Mouse (Mus musculus) adrenal gland, postnatal 25 days (tissue): ENCODE measurements around the gene Tiparp. TPM values are rescaled to one million over a fixed set of nuclear protein-coding genes. Genes with fewer than 3 reads are reported as not detected.

Source experiments
- DNase-seq: peaks from one replicate; pipeline ENCODE4 v3.0.0; 2021; ENCODE audit warnings: mixed read lengths
- total RNA-seq: library from RNA; stranded (reverse); gene quantifications from 2 replicates; pipeline ENCODE4 v1.2.3, GENCODE M21; 2021

Tiparp gene
- total RNA-seq, 1 experiment from 2014 or later, result 10.0 TPM

DNA sequence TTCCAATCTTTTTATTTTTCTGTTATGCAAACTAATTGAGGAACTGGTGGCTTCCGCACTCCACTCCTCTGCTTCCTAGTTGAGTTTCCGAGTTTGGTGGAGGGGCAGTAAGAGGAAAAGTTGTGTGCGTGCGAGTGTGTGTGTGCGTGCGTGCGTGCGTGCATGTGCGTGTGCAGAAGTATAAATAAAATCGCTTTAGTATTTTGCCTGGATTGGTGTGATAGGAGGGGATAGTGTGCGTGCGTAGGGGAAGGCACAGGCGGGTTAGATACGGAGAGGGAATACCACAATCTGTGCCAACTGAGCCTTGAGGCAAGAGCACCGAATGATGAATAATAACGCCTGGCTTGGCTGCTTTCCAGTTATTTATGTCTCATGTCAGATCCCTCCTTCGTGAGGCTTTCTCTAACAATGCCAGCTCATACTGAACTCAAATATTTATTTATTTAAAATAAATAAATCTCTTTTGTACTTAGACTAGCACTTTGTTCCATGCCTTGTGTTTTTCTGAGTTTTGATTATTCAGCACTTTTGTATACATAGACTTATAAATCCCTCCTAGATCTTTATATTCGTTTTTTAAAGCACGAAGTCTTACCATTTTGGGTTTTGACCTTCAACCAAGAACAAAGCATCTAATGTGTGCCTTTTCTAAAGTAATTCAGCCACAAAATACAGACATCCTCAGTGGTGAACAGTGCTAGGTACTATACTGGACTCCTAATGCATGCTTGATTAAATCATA lies 1.4 kb downstream of the Tiparp start:
- DNase-seq, result peak; percentile 38

DNA sequence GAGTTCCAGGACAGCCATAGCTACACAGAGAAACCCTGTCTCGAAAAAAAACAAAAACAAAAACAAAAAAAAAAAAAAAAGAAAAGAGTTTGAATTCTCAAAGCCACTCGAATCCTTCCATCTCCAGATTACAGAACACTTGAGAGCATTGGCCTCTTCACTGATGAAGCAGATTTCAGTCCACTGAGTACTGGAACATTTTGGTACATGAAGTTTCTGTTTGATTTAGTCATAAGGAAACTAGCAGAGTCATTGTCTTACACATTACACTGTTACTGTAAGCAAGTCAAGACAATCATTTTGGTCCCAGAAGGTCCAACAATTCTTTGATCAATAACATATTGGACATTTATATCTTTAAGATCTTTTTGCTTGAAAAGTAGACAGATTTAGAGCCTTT lies 4.8 kb downstream of the Tiparp start:
- DNase-seq, result no peak

DNA sequence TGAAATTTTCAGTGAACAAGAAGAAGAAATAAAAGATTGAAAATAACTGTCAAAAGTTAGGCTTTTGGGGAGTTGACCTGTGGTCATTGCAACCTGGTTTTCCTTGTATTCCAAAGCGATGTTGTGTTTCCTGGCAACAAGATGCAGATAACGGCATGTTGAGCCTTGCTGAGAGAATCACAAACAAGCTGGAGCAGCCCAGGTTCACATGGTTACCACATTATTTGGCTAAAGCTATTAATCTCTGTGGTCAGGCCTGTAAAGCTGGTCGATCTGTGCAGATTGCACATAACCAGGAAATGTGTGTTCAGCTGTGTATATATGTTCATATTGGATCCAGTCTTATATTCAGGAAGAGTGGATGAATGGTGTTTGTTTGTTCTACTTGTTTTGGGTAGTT lies 5.4 kb downstream of the Tiparp start:
- DNase-seq, result no peak

DNA sequence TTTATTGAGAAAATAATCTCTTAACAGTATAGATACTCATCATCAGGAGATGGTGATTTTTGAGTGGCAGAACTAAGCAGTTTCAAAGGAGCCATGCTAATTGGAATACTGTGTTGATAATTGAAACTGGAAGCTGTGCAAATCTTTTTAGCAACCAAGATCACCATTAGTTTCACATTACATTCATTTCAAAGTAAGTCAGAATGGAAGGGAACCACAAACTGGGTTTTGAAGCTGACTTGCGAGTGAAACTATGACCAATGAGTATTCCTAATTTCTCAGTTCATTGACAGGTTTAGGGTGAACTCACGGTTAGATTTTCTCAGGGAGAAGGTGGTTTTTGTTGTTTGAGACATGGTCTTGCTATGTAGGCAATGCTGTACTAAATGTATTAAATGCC lies 6.3 kb downstream of the Tiparp start:
- no peak for DNase-seq

DNA sequence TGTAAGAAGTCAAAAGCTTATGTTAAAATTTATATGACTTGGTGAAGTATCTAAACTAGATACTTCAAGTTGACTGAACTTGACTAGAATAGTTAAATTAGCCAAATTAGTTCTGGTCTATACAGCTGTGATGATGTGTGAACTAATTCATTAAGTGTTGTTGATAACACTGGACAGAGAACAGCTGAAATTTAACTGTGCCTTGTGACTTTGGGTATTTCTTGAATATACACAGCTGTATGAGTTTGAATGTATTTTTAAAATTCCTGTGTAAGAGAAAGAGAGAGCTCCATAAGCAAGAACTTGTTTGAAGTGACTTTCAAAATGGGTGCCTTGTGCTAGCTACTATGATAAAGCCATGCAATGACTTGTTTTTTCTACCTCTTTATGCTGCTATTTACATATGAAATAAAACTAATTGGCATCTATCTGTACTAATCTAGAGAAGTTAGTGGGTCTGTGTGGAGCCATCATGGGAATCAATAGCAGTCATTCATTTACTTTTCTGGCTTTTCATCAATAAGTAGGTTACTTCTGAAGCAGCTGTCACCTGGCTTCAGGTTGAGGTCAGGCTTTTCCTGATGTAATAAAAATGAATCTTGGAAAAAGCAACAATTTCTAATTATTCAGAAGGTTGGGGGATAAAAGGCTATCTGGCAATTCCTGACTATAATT lies 7.0 kb downstream of the Tiparp start:
- DNase-seq, result no peak

DNA sequence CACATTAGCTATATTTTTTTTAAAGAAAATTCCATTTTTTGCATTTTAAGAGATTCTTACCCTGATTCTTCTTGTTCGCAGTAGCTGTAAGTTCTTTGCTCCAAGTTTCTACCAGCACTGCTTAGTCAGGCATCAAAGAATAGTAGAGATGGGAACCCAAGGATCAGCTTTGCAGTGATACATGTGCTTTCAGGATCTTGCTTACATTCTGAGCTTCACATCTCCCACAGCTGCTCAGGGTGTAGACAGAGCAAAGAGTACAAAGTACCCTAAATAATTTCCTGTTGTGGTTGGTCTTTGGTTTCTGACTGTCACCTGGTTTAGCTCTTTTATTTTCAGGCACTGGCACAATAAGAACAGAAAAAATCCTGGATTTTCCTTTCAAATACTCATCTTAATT lies 9.1 kb downstream of the Tiparp start:
- DNase-seq, result no peak

DNA sequence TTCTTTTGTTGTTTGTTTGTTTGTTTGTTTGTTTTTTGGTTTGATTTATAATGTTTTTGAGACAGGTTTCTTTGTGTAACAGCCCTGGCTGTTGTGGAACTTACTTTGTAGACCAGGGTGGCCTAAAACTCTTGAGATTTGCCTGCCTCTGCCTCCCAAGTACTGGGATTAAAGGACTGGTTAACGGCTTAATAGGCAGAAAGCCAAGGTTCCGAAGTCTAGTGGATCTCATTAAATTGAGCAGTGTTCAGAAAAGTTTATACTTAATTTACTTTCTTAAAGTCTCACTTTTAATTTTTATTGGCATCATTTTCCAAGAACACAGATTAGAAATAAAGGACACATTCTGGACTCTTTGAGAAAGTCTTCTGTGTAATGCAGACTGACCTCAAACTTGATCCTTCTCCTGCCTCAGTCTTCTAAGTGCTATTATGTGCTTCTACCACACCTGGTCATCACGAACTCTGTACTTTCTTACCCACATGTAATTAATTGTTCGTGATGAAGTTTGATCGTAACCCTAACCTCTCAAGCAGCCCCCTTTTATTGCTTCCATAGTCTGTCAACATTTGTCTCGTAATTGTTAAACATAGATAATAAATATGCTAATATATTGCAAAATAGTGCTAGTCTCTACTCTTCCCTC lies 12.8 kb downstream of the Tiparp start:
- DNase-seq, result no peak

DNA sequence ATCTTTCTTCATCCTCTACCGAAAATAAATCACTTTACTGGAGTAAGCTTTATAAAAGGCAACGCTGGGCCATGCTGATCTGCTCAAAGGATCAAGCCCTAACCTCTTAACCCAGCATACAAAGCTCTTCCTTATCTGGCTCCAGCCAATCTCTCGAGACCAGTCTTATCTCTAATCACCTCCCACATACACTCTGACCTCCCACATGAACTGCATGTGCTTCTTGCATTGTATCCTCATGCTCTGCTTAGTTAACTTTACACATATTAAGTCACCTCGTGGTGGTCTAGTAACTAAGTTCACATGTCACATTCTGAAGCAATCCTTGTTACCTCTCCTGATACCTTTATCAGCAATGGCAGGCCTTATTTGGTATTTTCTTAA lies 13.3 kb downstream of the Tiparp start:
- DNase-seq, result no peak

DNA sequence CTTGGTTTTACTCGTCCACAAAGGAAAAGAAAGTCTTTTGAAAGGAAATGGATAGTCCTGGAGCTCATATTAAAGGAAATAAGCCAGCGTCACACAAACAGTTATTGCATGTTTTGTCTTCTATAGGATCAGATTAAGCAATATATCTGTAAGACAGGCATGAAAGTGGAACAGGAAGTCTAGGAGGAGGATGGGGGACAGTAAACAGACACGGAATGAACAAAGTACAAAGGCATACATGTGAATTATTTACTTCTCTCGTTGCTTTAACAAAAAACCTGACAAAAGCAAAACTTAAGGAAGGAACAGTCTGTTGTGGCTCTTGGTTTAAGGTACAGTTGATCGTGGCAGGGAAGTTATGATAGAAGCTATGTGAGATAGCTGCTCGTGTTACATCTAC lies 21.6 kb downstream of the Tiparp start:
- no peak for DNase-seq

DNA sequence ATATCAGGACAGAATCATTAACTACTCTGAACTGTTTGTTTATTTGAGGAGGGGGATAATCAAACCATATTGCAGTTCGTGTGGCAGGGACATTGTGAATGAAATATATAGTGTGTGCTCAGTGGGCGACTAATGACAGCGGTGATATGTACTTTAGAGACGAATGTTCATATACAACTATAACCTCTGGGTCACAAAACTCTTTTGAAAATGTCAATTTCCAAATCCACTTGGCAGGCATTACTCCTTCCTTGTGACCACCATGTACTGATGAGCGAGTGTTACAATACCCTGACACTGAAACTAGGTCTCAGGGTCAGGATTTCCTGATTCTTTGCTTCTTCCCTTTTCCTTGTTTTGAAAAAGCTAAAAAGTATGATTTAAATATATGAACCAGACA lies 22.9 kb downstream of the Tiparp start:
- no peak for DNase-seq

DNA sequence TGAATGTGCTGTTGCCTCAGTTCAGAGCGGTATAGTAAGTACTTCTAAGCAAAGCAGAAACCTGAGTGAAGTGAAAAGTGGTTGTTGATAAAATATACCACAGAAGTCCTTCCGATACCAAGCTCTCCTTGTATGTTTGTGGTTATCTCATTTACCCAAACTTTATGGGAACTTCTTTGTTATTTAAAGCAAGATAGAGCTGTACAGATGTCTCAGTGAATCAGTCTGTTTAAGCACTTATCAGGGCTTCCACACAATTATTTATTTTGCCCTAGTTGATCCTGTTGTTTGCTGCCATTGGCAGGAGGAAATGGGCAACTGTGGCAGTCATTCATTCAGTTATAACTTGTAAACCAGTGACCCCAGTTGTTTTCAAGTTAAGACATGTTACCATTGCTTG lies 26.4 kb downstream of the Tiparp start:
- no peak for DNase-seq

DNA sequence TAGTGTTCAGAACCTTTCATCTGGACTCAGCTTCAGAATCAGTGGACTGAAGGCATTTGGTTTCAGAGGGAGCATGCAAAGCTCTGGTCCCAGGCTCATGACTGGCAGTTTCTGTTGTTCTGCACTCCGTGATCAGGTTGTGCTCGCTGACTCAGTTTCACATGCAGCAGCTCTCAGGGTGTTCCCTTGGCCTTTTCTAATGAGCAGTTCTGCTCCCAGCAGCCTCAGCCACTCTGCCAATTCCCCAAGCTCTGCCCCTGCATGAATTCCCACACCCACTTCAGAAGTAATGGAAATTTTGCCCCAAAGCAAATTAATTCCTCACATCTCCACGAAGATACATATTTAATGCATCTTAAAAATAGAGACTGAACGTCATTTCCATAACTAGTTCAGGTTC lies 30.5 kb downstream of the Tiparp start:
- DNase-seq, result no peak

DNA sequence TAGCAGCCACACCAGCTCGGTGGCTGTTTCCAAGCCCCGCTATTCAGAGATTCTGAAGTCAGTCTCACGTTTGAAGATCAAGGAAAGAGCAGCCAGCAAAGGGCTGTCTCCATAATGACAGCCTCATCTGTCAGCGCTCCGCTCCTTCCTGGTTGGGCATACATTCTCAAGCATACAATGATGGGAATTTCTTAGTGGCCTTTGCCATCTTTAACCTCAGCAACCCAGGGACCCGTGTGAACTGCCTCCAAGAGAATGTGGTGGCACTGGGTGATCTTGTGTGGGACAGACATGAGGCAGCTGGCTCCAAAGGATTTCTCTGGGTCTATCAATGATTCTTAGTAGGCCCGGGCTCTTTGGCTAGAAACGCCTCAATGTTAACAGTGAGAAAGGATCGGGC lies 34.0 kb downstream of the Tiparp start:
- no peak for DNase-seq

DNA sequence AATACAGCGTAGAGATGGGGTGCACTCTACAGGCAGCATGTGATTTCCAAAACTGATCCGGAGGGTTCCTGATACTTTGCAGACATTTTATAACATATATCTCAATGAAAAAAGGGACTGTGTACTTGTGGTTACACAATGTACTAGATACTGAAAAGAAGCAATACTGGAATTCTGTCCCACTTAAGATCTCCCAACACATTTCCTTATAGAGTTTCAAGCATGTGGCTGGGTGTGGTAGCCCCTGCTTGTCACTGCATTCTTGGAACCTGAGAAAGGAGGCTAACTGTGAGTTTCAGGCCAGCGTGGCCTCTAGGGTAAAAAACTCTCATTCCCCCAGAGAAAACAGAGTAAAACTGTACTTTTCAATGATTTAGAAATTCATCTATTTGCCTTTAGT lies 34.5 kb downstream of the Tiparp start:
- no peak for DNase-seq

DNA sequence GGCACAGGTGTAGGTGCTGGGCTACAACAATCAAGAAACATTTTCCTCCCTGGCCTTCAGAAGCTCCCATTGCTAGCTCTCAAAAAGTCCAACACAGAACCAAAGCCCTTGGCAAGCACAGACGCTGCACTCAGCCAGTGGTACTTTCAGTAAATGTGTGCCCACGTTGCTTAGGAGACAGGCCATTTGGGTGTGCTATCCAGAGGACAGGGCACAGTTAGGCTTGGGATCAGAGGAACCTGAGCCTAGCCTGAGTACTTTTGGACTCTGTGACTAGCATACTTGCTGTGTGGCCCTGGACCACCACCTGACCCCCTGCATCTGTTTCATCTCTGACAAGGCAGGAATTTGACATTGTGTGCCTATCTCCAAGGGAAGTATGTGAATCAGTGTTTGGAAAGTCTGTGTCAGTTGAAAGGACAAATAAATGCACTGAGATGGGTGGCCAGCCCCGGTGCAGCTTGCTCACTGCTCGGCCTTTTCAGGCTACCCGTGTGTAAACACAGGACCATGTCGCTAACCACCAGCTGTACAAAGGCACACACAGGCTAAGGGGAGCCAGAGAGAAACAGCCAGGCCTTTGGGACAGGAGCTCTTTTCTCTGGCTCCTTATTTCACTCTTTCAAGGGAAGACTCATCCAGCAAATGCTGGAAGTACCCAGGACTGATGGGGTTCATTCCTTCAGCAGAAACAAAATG lies 35.9 kb downstream of the Tiparp start:
- DNase-seq, result no peak

DNA sequence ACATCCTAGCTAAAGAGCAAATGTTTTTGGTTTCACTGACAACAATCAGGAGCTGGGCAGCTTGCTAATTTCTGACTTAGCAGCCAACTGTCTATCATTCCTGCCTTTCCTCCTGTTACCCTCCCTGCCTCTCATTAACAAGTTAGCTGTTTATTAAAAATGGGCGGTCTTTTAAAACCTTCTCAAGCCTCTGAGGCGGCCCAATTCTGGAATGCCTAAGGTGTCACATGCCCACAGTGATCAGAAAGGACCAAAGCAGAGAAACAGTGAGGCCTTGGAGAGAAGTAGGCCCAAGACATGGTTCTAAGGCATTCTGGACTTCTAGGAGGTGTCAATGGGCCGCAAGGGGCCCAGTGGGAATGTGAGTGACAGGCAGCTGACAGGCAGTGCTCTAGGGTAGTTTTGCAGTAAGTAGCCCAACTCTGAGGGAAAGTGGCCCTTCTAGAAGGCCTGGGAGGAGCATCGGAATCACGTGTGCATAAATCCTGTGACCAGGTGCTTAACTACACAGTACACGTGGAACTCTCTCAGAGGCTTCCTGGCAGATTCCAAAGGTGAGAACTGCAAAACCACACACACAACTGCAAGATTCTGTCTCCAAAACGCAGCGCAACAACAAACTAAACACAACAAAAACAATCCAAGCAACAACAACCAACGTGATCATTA lies 37.6 kb downstream of the Tiparp start:
- DNase-seq, result no peak

DNA sequence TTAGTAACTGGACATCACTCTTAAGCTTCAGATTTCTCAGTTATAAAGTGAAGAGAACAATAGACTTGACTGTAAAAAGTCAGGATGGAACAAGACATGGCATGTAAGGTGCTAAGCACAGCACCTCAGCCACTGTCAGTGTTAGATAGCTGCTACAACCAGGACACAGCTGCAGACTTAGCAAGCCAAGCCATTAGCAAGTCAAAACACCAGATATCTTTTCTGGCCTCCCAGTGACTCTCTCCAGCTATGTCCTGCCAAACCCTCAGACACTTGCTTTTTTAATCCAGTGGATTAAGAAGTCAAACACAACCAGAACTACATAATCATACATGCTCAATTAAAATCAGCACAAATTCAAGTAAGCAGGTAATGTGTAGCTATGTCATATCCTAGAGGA lies 41.7 kb downstream of the Tiparp start:
- DNase-seq, result no peak

DNA sequence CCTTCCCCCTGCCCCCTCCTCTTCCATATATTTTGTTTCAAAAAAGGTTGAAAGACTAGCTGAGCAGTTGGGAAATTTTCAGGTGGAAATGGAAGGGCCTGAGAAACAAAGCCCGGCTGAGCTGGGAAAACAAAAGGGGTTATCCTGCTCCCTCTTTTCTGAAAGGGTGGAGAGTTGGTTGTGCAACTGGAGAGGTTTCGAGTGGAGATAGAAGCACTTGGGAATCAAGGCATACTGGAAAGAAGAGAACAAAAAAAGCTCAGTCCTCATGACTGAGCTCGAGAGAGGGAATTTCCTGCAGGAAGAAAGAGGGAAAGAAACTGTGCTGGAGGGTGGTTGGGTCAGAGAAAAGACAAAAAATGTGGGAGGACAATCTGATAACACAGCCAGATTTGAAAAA lies 45.3 kb downstream of the Tiparp start:
- DNase-seq, result no peak

DNA sequence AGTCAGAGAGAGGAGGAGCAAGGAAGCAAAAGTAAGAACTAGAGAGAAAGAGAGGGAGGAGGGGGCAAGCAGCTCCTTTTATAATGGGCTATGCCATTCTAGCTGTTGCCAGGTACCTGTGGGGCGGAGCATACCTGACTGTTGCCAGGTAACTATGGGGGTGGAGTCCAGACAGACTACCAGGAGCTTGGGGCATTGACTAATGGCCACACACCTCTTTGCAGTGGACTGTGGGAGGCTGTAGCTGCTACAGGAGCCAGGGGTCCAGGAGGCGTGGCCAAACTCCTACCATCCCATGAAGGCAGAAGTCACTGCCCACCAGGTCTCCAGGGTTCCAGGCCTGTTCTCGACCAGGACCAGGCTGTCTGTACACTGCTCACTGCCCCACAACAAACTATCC lies 49.4 kb downstream of the Tiparp start:
- no peak for DNase-seq

DNA sequence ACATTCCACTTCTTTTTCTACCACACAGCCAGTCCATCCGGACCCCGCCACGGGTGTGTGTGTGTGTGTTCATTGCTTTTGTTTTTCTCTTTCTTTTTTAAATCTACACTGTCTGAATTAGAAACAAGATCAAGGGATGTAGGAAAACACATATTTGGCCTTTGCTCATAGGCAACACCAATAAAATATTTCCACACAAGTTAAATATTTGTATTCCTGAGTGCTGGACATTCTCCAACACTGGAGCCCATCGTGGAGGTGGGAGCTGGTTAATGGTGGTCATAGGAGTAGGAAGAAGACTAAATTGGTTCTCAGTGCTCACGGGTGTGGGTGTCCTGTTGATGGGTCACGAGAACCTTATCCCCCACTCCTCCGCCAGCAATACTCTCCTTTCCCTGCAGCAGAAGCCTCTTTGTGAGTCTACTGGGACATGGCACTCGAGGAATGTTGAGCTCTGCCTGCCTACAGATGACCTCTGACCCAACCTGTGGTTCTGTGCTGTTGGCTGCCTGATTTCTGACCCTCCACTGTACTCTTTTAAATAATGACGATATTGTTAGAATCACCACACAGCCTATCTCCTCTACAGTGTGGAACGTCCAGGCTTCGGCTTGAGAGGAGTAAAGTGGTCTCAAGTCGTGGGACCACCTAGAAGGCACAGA lies 51.2 kb downstream of the Tiparp start:
- no peak for DNase-seq

DNA sequence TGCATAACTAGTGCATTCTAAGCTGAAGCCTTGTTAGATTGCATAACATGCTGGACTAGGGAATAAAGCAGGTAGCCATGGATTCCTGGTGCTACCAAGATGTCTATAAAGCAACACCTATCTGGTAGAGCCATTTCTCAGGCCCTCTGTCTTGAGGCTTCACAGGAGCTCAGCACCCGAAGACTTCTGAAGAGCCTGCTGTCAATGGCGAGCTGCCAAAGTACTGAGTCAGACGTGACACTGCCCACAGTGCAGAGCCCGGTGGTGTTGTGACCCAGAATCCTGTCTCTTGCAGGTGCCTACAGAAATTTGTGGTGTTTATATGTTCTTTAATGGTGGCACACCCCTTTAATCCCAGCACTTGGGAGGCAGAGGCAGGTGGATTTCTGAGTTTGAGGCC lies 53.4 kb downstream of the Tiparp start:
- peak; percentile 74 for DNase-seq

DNA sequence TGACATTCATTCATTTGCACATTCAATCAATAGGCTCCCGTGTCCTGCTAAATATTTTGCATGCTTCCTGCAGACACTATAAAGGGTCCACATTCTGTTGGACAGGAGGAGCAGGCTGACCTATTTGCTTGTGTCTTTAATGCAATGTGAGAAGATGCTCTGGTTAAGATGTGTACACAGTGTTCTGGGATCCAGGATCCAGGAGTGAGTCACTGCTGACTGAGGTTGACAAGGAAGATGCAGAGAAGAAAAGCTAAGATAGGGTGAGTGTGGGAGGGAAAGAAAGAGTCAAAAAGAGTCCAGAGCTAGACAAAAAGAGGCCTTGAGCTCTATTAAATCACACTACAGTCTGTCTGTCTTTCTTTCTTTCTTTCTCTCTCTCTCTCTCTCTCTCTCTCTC lies 56.1 kb downstream of the Tiparp start:
- DNase-seq, result no peak
